Mouse (Mus musculus): ENCODE data around the gene Phospho1.
"Not testable (repeated sequence)": the region's sequence is repeated elsewhere in the genome, so short reads cannot be mapped to it uniquely, and the experiment has no call there.

The Phospho1 gene

GRCm38 (mm10) chr11:95860071-95860490 lies 35.8 kb downstream of the Phospho1 start:
- peak; percentile 55 for DNase-seq (ENCODE audit: low spot score)

- no peak for DNase-seq (ENCODE audit: low spot score)
Observed at GRCm38 (mm10) chr11:95861397-95861796, 37.1 kb downstream of the Phospho1 start.

GRCm38 (mm10) chr11:95869442-95869841 lies 45.1 kb downstream of the Phospho1 start:
- DNase-seq (ENCODE audit: low spot score) = no peak

- no peak for DNase-seq (ENCODE audit: low spot score)
Observed at GRCm38 (mm10) chr11:95869918-95870470, 45.7 kb downstream of the Phospho1 start.

GRCm38 (mm10) chr11:95875804-95876203 lies 51.5 kb downstream of the Phospho1 start:
- no peak for DNase-seq (ENCODE audit: low spot score)

- DNase-seq (ENCODE audit: low spot score) = peak; percentile 58
Observed at GRCm38 (mm10) chr11:95876296-95876695, 52.0 kb downstream of the Phospho1 start.

GRCm38 (mm10) chr11:95879861-95880260 lies 55.6 kb downstream of the Phospho1 start:
- DNase-seq (ENCODE audit: low spot score) = not testable (repeated sequence)

All from yolk sac, embryonic 10.5 days (tissue).